Mouse (Mus musculus): ENCODE measurements around the gene Clgn. TPM values are rescaled to one million over a fixed set of nuclear protein-coding genes. Genes with fewer than 3 reads are reported as not detected.

The Clgn gene
- total and polyA plus RNA-seq, 3 experiments: 0.59 to 1.5 (median 1.2) TPM

- no peak overlapping the region for H3K4me3 ChIP-seq (replicated peaks in 1 of 3; ENCODE audit: low read depth in 2 of 3, low read length in 2 of 3, poor library complexity in 1 of 3)
- H3K4me2 ChIP-seq (ENCODE audit: insufficient read depth, low read depth, poor library complexity, severe bottlenecking): no peak overlapping the region
- no peak overlapping the region for H3K9ac ChIP-seq (ENCODE audit: insufficient read depth, low read depth)
- no peaks in the 10 kb centered on the region for H3K27me3 ChIP-seq (replicated peaks)
- H3K9me3 ChIP-seq (replicated peaks; ENCODE audit: low read length): no peaks in the 10 kb centered on the region
- in situ Hi-C loops (cut with MboI; ENCODE audit: low pct_ligation_motif_present, low pct_unique_long_range_greater_than_20kb, low sequenced_read_pairs): no loop called here
- H3K79me2 ChIP-seq (replicated peaks; ENCODE audit: control insufficient read depth, extremely low read depth, insufficient read depth, poor library complexity, severe bottlenecking): no peaks in the 10 kb centered on the region
- H3K4me1 ChIP-seq (ENCODE audit: control insufficient read depth in 1 of 2, insufficient read depth in 2 of 2): no peaks in the 10 kb centered on the region
- dilution Hi-C loops (cut with MboI; ENCODE audit: extremely low pct_ligation_motif_present, extremely low pct_unique_long_range_greater_than_20kb, low sequenced_read_pairs): no loop called here
- no peak overlapping the region for H3K27ac ChIP-seq (ENCODE audit: insufficient read depth, low read depth)
- H3K36me3 ChIP-seq (replicated peaks in 1 of 2; ENCODE audit: control insufficient read depth in 1 of 2, insufficient read depth in 1 of 2, low read length in 1 of 2): no peaks in the 10 kb centered on the region
- DNase-seq (ENCODE audit: extremely low read depth): no peak
- TF ChIP-seq GABPA (IDR thresholded peaks at IDR 0.05; ENCODE audit: insufficient replicate concordance, low read depth, low read length) (no peak), MAZ (IDR thresholded peaks at IDR 0.05; ENCODE audit: low read depth, low read length) (no peak), MAFK (IDR thresholded peaks at IDR 0.05; ENCODE audit: insufficient replicate concordance, low read length) (no peak), RCOR1 (conservative IDR thresholded peaks at IDR 0.05; ENCODE audit: low read depth, low read length) (no peak), HCFC1 (IDR thresholded peaks at IDR 0.05; ENCODE audit: low read depth, low read length) (no peak), SMC3 (IDR thresholded peaks at IDR 0.05; ENCODE audit: low read depth, low read length) (no peak), NRF1 (IDR thresholded peaks at IDR 0.05; ENCODE audit: low read depth, low read length) (no peak), MYC (IDR thresholded peaks at IDR 0.05; ENCODE audit: low read depth, low read length) (no peak), ZMIZ1 (IDR thresholded peaks at IDR 0.05; ENCODE audit: low read depth, low read length) (no peak), NELFE (IDR thresholded peaks at IDR 0.05; ENCODE audit: low read depth, low read length) (no peak), TCF12 (IDR thresholded peaks at IDR 0.05; ENCODE audit: low read depth, low read length) (no peak), MAX (IDR thresholded peaks at IDR 0.05; ENCODE audit: low read length) (no peak), CHD2 (IDR thresholded peaks at IDR 0.05; ENCODE audit: low read length) (no peak), ZNF384 (IDR thresholded peaks at IDR 0.05; ENCODE audit: low read depth, low read length) (no peak), ZC3H11A (IDR thresholded peaks at IDR 0.05; ENCODE audit: low read depth, low read length) (no peak), USF1 (IDR thresholded peaks at IDR 0.05; ENCODE audit: low read depth, low read length) (no peak), RAD21 (IDR thresholded peaks at IDR 0.05; ENCODE audit: low read depth, low read length) (no peak)
Observed at GRCm38 (mm10) chr8:83405548-83405947, 15.9 kb downstream of the Clgn start.

DNA sequence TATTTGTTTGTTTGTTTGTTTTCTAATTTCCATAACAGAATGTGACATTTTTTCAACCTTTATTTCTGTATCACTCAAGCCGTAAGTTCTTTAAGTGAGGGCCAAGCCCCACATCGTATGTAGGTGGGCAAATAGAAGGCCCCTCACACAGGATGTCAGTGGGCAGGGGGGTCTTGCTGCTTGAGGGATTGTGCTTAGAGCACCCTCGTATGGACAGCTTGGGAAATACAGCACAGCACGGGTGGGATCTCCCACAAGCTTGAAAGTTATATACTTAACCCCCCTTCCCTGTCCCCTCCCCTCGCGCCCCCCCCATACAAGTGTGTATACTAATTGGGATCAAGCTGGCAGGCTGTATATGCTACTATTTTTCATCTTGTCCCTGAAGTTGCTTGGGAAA lies 17.2 kb downstream of the Clgn start:
- Histone ChIP-seq H3K27ac (ENCODE audit: insufficient read depth, low read depth) (no peak overlapping the region), H3K27me3 (replicated peaks) (no peaks in the 10 kb centered on the region), H3K9ac (ENCODE audit: insufficient read depth, low read depth) (no peak overlapping the region), H3K36me3 (replicated peaks in 1 of 2; ENCODE audit: control insufficient read depth in 1 of 2, insufficient read depth in 1 of 2, low read length in 1 of 2) (no peaks in the 10 kb centered on the region), H3K4me1 (ENCODE audit: control insufficient read depth in 1 of 2, insufficient read depth in 2 of 2) (no peaks in the 10 kb centered on the region), H3K4me3 (replicated peaks in 1 of 3; ENCODE audit: low read depth in 2 of 3, low read length in 2 of 3, poor library complexity in 1 of 3) (no peak overlapping the region), H3K4me2 (ENCODE audit: insufficient read depth, low read depth, poor library complexity, severe bottlenecking) (no peak overlapping the region), H3K9me3 (replicated peaks; ENCODE audit: low read length) (no peaks in the 10 kb centered on the region), H3K79me2 (replicated peaks; ENCODE audit: control insufficient read depth, extremely low read depth, insufficient read depth, poor library complexity, severe bottlenecking) (no peaks in the 10 kb centered on the region)
- TF ChIP-seq POLR2AphosphoS2 (IDR thresholded peaks at IDR 0.05; ENCODE audit: low read depth, low read length) (no peak), GABPA (IDR thresholded peaks at IDR 0.05; ENCODE audit: insufficient replicate concordance, low read depth, low read length) (no peak), CTCF (conservative IDR thresholded peaks at IDR 0.05 in 1 of 2, IDR thresholded peaks at IDR 0.05 in 1 of 2; ENCODE audit: low read depth in 2 of 2, low read length in 2 of 2) (peak in 1 of 2 experiments; percentile 48; a peak in 2 of 4 replicates), CHD2 (IDR thresholded peaks at IDR 0.05; ENCODE audit: low read length) (no peak), RCOR1 (conservative IDR thresholded peaks at IDR 0.05; ENCODE audit: low read depth, low read length) (no peak), ELF1 (IDR thresholded peaks at IDR 0.05; ENCODE audit: low read depth, low read length) (no peak), RAD21 (IDR thresholded peaks at IDR 0.05; ENCODE audit: low read depth, low read length) (peak; percentile 40), E2F4 (IDR thresholded peaks at IDR 0.05; ENCODE audit: insufficient replicate concordance, low read depth, low read length) (no peak), EP300 (IDR thresholded peaks at IDR 0.05; ENCODE audit: low read length) (no peak), SMC3 (IDR thresholded peaks at IDR 0.05; ENCODE audit: low read depth, low read length) (peak; percentile 45), BHLHE40 (IDR thresholded peaks at IDR 0.05; ENCODE audit: low read depth, low read length) (no peak), TCF12 (IDR thresholded peaks at IDR 0.05; ENCODE audit: low read depth, low read length) (no peak), UBTF (IDR thresholded peaks at IDR 0.05; ENCODE audit: low read depth, low read length) (no peak), ZKSCAN1 (IDR thresholded peaks at IDR 0.05; ENCODE audit: borderline replicate concordance, low read depth, low read length) (no peak), ZMIZ1 (IDR thresholded peaks at IDR 0.05; ENCODE audit: low read depth, low read length) (no peak), USF1 (IDR thresholded peaks at IDR 0.05; ENCODE audit: low read depth, low read length) (no peak), CHD1 (IDR thresholded peaks at IDR 0.05; ENCODE audit: low read depth, low read length) (no peak), MAX (IDR thresholded peaks at IDR 0.05; ENCODE audit: low read length) (no peak), NRF1 (IDR thresholded peaks at IDR 0.05; ENCODE audit: low read depth, low read length) (no peak), ZC3H11A (IDR thresholded peaks at IDR 0.05; ENCODE audit: low read depth, low read length) (no peak), MAZ (IDR thresholded peaks at IDR 0.05; ENCODE audit: low read depth, low read length) (0 out of 2 replicates have a peak, but pooled peaks have one; percentile 23)
- dilution Hi-C loops (cut with MboI; ENCODE audit: extremely low pct_ligation_motif_present, extremely low pct_unique_long_range_greater_than_20kb, low sequenced_read_pairs): no loop called here
- in situ Hi-C loops (cut with MboI; ENCODE audit: low pct_ligation_motif_present, low pct_unique_long_range_greater_than_20kb, low sequenced_read_pairs): no loop called here
- DNase-seq (ENCODE audit: extremely low read depth): no peak

All from CH12.LX (cell line).